Mouse (Mus musculus): ENCODE measurements around the gene Grin2b.

- no peak for TF ChIP-seq EP300 (IDR thresholded peaks at IDR 0.05; ENCODE audit: insufficient read depth, low read depth, low read length)
- no peak for TF ChIP-seq CTCF (IDR thresholded peaks at IDR 0.05; ENCODE audit: low read depth, low read length)
Measured at GRCm38 (mm10) chr6:135836353-135836752, 337.0 kb downstream of the Grin2b start.
